Mouse (Mus musculus) WW6 (cell line): ENCODE measurements around the gene Rps24.

Source experiments
- DNase-seq: peaks from one replicate; pipeline ENCODE4 v3.0.0-alpha.2; 2013; ENCODE audit warnings: low read depth, low spot score

Rps24 gene

GRCm38 (mm10) chr14:24510679-24511078 is 23.8 kb downstream of the Rps24 start:
- DNase-seq = no peak

GRCm38 (mm10) chr14:24512527-24513161 is 25.7 kb downstream of the Rps24 start:
- DNase-seq = no peak

GRCm38 (mm10) chr14:24521597-24521996 is 34.7 kb downstream of the Rps24 start:
- no peak for DNase-seq

GRCm38 (mm10) chr14:24525137-24525536 is 38.2 kb downstream of the Rps24 start:
- no peak for DNase-seq

- no peak for DNase-seq
Measured at GRCm38 (mm10) chr14:24525677-24526415, 38.9 kb downstream of the Rps24 start.

- DNase-seq = no peak
Measured at GRCm38 (mm10) chr14:24526440-24526839, 39.5 kb downstream of the Rps24 start.

- DNase-seq = no peak
Measured at GRCm38 (mm10) chr14:24530228-24530627, 43.3 kb downstream of the Rps24 start.

GRCm38 (mm10) chr14:24534865-24535545 is 48.1 kb downstream of the Rps24 start:
- no peak for DNase-seq

- no peak for DNase-seq
Measured at GRCm38 (mm10) chr14:24542901-24543300, 56.0 kb downstream of the Rps24 start.

- no peak for DNase-seq
Measured at GRCm38 (mm10) chr14:24544057-24544456, 57.1 kb downstream of the Rps24 start.
